Mouse (Mus musculus) liver, embryonic 12.5 days (tissue): ENCODE data around the gene Alyref2. TPM values are rescaled to one million over a fixed set of nuclear protein-coding genes. Genes with fewer than 3 reads are reported as not detected.

ENCODE experiments used
- ATAC-seq: fragments of 200-750 bp; cut with Nextera tagmentation; 2 replicates; pipeline ENCODE4 v1.8.0; 2017; ENCODE audit warnings: moderate number of reproducible peaks, mild to moderate bottlenecking, moderate library complexity
- H3K27ac ChIP-seq: fragments of 300-500 bp; sonication (generic); 2 replicates; pipeline ENCODE4 v1.5.1; 2016; ENCODE audit warnings: mild to moderate bottlenecking
- H3K27me3 ChIP-seq: fragments of 300-500 bp; sonication (generic); replicated peaks from 2 replicates; pipeline ENCODE4 v1.6.1; 2016; ENCODE audit warnings: mild to moderate bottlenecking, moderate library complexity
- H3K36me3 ChIP-seq: fragments of 300-500 bp; sonication (generic); 2 replicates; pipeline ENCODE4 v1.6.1; 2016; ENCODE audit warnings: mild to moderate bottlenecking, moderate library complexity
- H3K4me1 ChIP-seq: fragments of 300-500 bp; sonication (generic); 2 replicates; pipeline ENCODE4 v1.6.1; 2016
- H3K4me2 ChIP-seq: fragments of 300-500 bp; sonication (generic); 2 replicates; pipeline ENCODE4 v1.6.1; 2016; ENCODE audit warnings: mild to moderate bottlenecking, moderate library complexity
- H3K4me3 ChIP-seq: fragments of 300-500 bp; sonication (generic); 2 replicates; pipeline ENCODE4 v1.5.1; 2016; ENCODE audit warnings: mild to moderate bottlenecking, moderate library complexity
- H3K9ac ChIP-seq: fragments of 300-500 bp; sonication (generic); 2 replicates; pipeline ENCODE4 v1.6.1; 2016; ENCODE audit warnings: mild to moderate bottlenecking, moderate library complexity
- H3K9me3 ChIP-seq: fragments of 300-500 bp; sonication (generic); replicated peaks from 2 replicates; pipeline ENCODE4 v1.6.1; 2016; ENCODE audit warnings: mild to moderate bottlenecking, moderate library complexity
- WGBS: fragments of 180-500 bp; shearing (Covaris S2); methylation state at CpG from one replicate; pipeline ENCODE4 v1.1.7; 2016; ENCODE audit not compliant: insufficient replicate concordance; 5-methylcytosine and 5-hydroxymethylcytosine counted together
- polyA plus RNA-seq: library from polyadenylated mRNA; unstranded; fragments of >200 nt; fragmentation: Nextera tagmentation; extraction: Ambion mirVana; gene quantifications from 2 replicates; pipeline ENCODE4 v1.2.1, GENCODE M21; 2016

Alyref2 gene
- polyA plus RNA-seq = 4.2 and 4.8 TPM in 2 replicates

GRCm38 (mm10) chr1:171503250-171503591 lies at the start of gene Alyref2:
TSS of gene Alyref2 (plus strand) at chr1:171503478.
- H3K4me1 ChIP-seq = peaks cover 25% of the 10 kb centered on the region
- peak; percentile 76 for ATAC-seq
- under 1% methylated on average over 19 of the region's 19 CpGs for WGBS

GRCm38 (mm10) chr1:171454926-171455325 lies 48.4 kb upstream of the Alyref2 start:
- 68% methylated on average over 6 of the region's 6 CpGs for WGBS
- Histone ChIP-seq H3K4me2 (no peak overlapping the region), H3K4me1 (peaks cover 3% of the 10 kb centered on the region; the same call in 1 of the 2 replicates), H3K4me3 (no peak overlapping the region), H3K36me3 (no peaks in the 10 kb centered on the region), H3K27ac (no peak overlapping the region), H3K27me3 (no peaks in the 10 kb centered on the region), H3K9me3 (no peaks in the 10 kb centered on the region), H3K9ac (no peak overlapping the region)
- no peak for ATAC-seq

More at GRCm38 (mm10) chr1:171503250-171503591, at the start of gene Alyref2:
- H3K4me3 ChIP-seq = peak within 1 kb of the TSS; percentile 70
- H3K27me3 ChIP-seq = no peaks in the 10 kb centered on the region
- peak within 1 kb of the TSS; percentile 91 for H3K27ac ChIP-seq
- H3K4me2 ChIP-seq = peak within 1 kb of the TSS; percentile 94
- no peaks in the 10 kb centered on the region for H3K36me3 ChIP-seq
- no peaks in the 10 kb centered on the region for H3K9me3 ChIP-seq
- peak within 1 kb of the TSS; percentile 75 for H3K9ac ChIP-seq

- Histone ChIP-seq H3K27me3 (no peaks in the 10 kb centered on the region), H3K9ac (no peak overlapping the region), H3K4me3 (no peak overlapping the region), H3K27ac (no peak overlapping the region), H3K9me3 (no peaks in the 10 kb centered on the region), H3K36me3 (peaks cover 20% of the 10 kb centered on the region), H3K4me1 (peaks cover 3% of the 10 kb centered on the region; the same call in 1 of the 2 replicates), H3K4me2 (no peak overlapping the region)
- WGBS = 79% methylated on average over 1 of the region's 1 CpGs
- no peak for ATAC-seq
Observed at GRCm38 (mm10) chr1:171457568-171457967, 45.7 kb upstream of the Alyref2 start.

- H3K9me3 ChIP-seq = no peaks in the 10 kb centered on the region
- no peak overlapping the region for H3K9ac ChIP-seq
- ATAC-seq = no peak
- WGBS = 82% methylated on average over 5 of the region's 5 CpGs
- no peak overlapping the region for H3K4me2 ChIP-seq
- no peaks in the 10 kb centered on the region for H3K27me3 ChIP-seq
- no peaks in the 10 kb centered on the region for H3K4me1 ChIP-seq
- no peak overlapping the region for H3K27ac ChIP-seq
- H3K36me3 ChIP-seq = peaks cover 38% of the 10 kb centered on the region
- H3K4me3 ChIP-seq = no peak overlapping the region
Observed at GRCm38 (mm10) chr1:171459791-171460190, 43.5 kb upstream of the Alyref2 start.

- no peaks in the 10 kb centered on the region for H3K9me3 ChIP-seq
- H3K27ac ChIP-seq = no peak overlapping the region
- H3K27me3 ChIP-seq = no peaks in the 10 kb centered on the region
- ATAC-seq = no peak
- H3K4me2 ChIP-seq = no peak overlapping the region
- 0 out of 2 replicates have a peak, but pooled peaks cover 3% of the 10 kb centered on the region for H3K4me1 ChIP-seq
- H3K36me3 ChIP-seq = peaks cover 38% of the 10 kb centered on the region
- no peak overlapping the region for H3K4me3 ChIP-seq
- H3K9ac ChIP-seq = no peak overlapping the region
- 81% methylated on average over 22 of the region's 22 CpGs for WGBS
Observed at GRCm38 (mm10) chr1:171460551-171461503, 42.5 kb upstream of the Alyref2 start.

GRCm38 (mm10) chr1:171463133-171463532 lies 40.1 kb upstream of the Alyref2 start:
- Histone ChIP-seq H3K4me1 (0 out of 2 replicates have a peak, but pooled peaks cover 4% of the 10 kb centered on the region), H3K9me3 (no peaks in the 10 kb centered on the region), H3K36me3 (peaks cover 38% of the 10 kb centered on the region), H3K27me3 (no peaks in the 10 kb centered on the region), H3K4me2 (no peak overlapping the region), H3K27ac (no peak overlapping the region), H3K9ac (no peak overlapping the region), H3K4me3 (no peak overlapping the region)
- no peak for ATAC-seq
- 67% methylated on average over 3 of the region's 3 CpGs for WGBS

- ATAC-seq = no peak
- Histone ChIP-seq H3K27me3 (no peaks in the 10 kb centered on the region), H3K36me3 (peaks cover 35% of the 10 kb centered on the region), H3K4me3 (no peak overlapping the region), H3K9ac (no peak overlapping the region), H3K9me3 (no peaks in the 10 kb centered on the region), H3K4me1 (peaks cover 9% of the 10 kb centered on the region), H3K4me2 (no peak overlapping the region), H3K27ac (no peak overlapping the region)
- WGBS = 65% methylated on average over 5 of the region's 5 CpGs
Observed at GRCm38 (mm10) chr1:171465749-171466412, 37.4 kb upstream of the Alyref2 start.

- Histone ChIP-seq H3K9me3 (no peaks in the 10 kb centered on the region), H3K9ac (no peak overlapping the region), H3K27ac (no peak overlapping the region), H3K4me1 (peaks cover 11% of the 10 kb centered on the region), H3K36me3 (peaks cover 29% of the 10 kb centered on the region), H3K4me3 (no peak overlapping the region), H3K4me2 (no peak overlapping the region), H3K27me3 (no peaks in the 10 kb centered on the region)
- 41% methylated on average over 4 of the region's 4 CpGs for WGBS
- ATAC-seq = no peak
Observed at GRCm38 (mm10) chr1:171466565-171466964, 36.7 kb upstream of the Alyref2 start.

GRCm38 (mm10) chr1:171469678-171470077 lies 33.6 kb upstream of the Alyref2 start:
- no peak overlapping the region for H3K4me3 ChIP-seq
- H3K4me2 ChIP-seq = no peak overlapping the region
- H3K27me3 ChIP-seq = no peaks in the 10 kb centered on the region
- 63% methylated on average over 3 of the region's 3 CpGs for WGBS
- peaks cover 11% of the 10 kb centered on the region for H3K4me1 ChIP-seq
- no peak overlapping the region for H3K27ac ChIP-seq
- ATAC-seq = no peak
- no peaks in the 10 kb centered on the region for H3K9me3 ChIP-seq
- no peaks in the 10 kb centered on the region for H3K36me3 ChIP-seq
- no peak overlapping the region for H3K9ac ChIP-seq

GRCm38 (mm10) chr1:171470371-171470871 lies 32.9 kb upstream of the Alyref2 start:
- Histone ChIP-seq H3K4me2 (no peak overlapping the region), H3K27ac (no peak overlapping the region), H3K4me1 (peaks cover 11% of the 10 kb centered on the region), H3K9me3 (no peaks in the 10 kb centered on the region), H3K27me3 (no peaks in the 10 kb centered on the region), H3K36me3 (no peaks in the 10 kb centered on the region), H3K9ac (no peak overlapping the region), H3K4me3 (no peak overlapping the region)
- ATAC-seq = no peak
- WGBS = 24% methylated on average over 7 of the region's 7 CpGs

- H3K36me3 ChIP-seq = no peaks in the 10 kb centered on the region
- no peak overlapping the region for H3K27ac ChIP-seq
- WGBS = 37% methylated on average over 5 of the region's 5 CpGs
- peaks cover 8% of the 10 kb centered on the region for H3K4me1 ChIP-seq
- no peak for ATAC-seq
- no peaks in the 10 kb centered on the region for H3K9me3 ChIP-seq
- H3K4me3 ChIP-seq = no peak overlapping the region
- H3K4me2 ChIP-seq = no peak overlapping the region
- no peak overlapping the region for H3K9ac ChIP-seq
- no peaks in the 10 kb centered on the region for H3K27me3 ChIP-seq
Observed at GRCm38 (mm10) chr1:171470896-171471295, 32.4 kb upstream of the Alyref2 start.

GRCm38 (mm10) chr1:171471452-171471851 lies 31.8 kb upstream of the Alyref2 start:
- no peak overlapping the region for H3K4me2 ChIP-seq
- no peak overlapping the region for H3K27ac ChIP-seq
- ATAC-seq = no peak
- WGBS = 66% methylated on average over 1 of the region's 1 CpGs
- H3K4me1 ChIP-seq = peaks cover 8% of the 10 kb centered on the region
- H3K9me3 ChIP-seq = no peaks in the 10 kb centered on the region
- H3K9ac ChIP-seq = no peak overlapping the region
- no peaks in the 10 kb centered on the region for H3K27me3 ChIP-seq
- H3K36me3 ChIP-seq = no peaks in the 10 kb centered on the region
- H3K4me3 ChIP-seq = no peak overlapping the region
